Mouse (Mus musculus): Measurements from ENCODE around the gene Endod1.

Endod1 gene

GRCm38 (mm10) chr9:14335829-14336228 is 45.5 kb downstream of the Endod1 start:
- DNase-seq (ENCODE audit: low spot score in 2 of 2), result no peak

GRCm38 (mm10) chr9:14316618-14317017 is 64.7 kb downstream of the Endod1 start:
- no peak for DNase-seq (ENCODE audit: low spot score in 2 of 2)

GRCm38 (mm10) chr9:14314477-14314876 is 66.8 kb downstream of the Endod1 start:
- no peak for DNase-seq (ENCODE audit: low spot score in 2 of 2)

GRCm38 (mm10) chr9:14313968-14314367 is 67.3 kb downstream of the Endod1 start:
- DNase-seq (ENCODE audit: low spot score in 2 of 2), result no peak

GRCm38 (mm10) chr9:14307341-14307740 is 74.0 kb downstream of the Endod1 start:
- no peak for DNase-seq (ENCODE audit: low spot score in 2 of 2)

GRCm38 (mm10) chr9:14304262-14304968 is 76.9 kb downstream of the Endod1 start:
- DNase-seq (ENCODE audit: low spot score in 2 of 2), result no peak
